Mouse (Mus musculus): ENCODE data around the gene Ank2.

Gene Ank2

DNA sequence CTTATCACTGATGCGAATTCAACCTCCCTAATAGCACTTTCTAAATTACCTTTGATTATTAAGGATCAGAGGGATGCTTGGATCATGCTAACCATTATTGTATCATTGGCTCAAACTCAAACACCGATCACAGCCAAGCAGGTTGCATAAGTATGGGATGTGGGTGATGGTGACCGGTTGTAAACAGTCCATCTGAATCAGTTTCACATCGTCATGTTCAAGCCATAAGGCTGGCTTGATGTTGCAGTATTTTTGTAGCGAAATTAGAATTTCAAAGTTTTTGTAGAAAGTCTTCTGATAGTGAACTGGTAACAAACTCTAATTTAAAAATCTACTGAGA lies 310.4 kb downstream of the Ank2 start:
- in situ Hi-C loops (cut with MseI, MboI), result no loop called here

GRCm38 (mm10) chr3:127188086-127188788 lies 310.9 kb downstream of the Ank2 start:
- in situ Hi-C loops (cut with MseI, MboI), result no loop called here

DNA sequence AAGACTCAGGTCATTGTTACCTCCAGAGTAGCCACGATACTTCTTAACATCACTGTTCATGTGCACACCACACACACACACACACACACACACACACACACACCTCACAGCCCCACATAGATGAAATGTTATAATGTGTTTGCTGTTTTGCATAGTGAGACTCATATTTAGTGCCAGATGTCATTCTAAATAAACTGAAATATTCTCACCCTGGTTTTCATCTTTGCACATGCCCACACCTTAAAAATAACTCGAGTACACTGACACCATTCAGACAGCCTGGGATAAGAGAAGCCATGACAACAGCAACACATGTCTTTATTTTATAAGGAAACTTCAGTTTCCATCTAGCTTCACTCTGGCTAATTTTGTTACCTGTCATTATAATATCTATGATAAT lies 312.1 kb downstream of the Ank2 start:
- in situ Hi-C loops (cut with MseI, MboI), result no loop called here

GRCm38 (mm10) chr3:127186239-127186638 lies 312.9 kb downstream of the Ank2 start:
- in situ Hi-C loops (cut with MseI, MboI), result no loop called here

- in situ Hi-C loops (cut with MseI, MboI), result no loop called here
Observed at GRCm38 (mm10) chr3:127183998-127184753, 315.0 kb downstream of the Ank2 start.

DNA sequence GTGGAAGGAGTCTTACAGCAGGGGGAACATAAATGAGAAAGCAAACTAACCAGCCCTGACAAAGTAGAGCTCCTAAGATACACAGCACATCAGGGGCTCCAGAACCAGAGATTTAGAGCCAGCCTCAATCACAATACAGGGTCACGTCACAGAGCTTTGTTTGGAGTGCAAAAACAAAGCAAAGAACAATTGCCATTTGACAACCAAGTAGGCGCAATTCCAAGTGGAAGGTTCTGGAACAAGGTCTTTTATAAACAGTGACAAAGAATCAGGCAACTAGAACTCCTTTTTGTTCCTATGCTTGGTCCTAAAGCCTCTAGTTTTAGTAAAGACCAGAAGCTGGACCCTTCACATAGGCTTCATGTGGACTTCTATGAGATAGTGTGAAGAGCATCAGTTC lies 326.5 kb downstream of the Ank2 start:
- in situ Hi-C loops (cut with MseI, MboI), result no loop called here

DNA sequence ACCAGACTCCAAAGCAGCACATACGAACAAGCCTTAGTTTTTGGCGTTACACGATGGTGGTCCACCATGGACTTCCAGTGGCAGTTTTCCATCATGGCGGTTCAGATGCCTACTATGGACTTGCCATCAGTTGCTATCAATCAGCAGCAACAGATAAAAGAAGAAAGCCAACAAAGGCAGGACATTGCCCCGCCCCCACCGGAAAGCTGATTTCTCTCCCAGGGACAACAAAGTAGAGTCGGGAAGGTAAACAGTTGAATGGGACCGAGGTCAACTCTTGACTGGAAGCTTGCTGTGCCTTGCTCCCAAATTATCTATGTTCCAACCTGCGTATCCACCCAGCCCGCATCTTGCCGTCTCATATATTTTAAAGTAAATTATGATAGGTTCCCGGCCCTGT lies 328.9 kb downstream of the Ank2 start:
- in situ Hi-C loops (cut with MseI, MboI), result no loop called here

- in situ Hi-C loops (cut with MseI, MboI), result no loop called here
Observed at GRCm38 (mm10) chr3:127169114-127169513, 330.0 kb downstream of the Ank2 start.

- in situ Hi-C loops (cut with MseI, MboI), result no loop called here
Observed at GRCm38 (mm10) chr3:127163749-127164148, 335.4 kb downstream of the Ank2 start.

DNA sequence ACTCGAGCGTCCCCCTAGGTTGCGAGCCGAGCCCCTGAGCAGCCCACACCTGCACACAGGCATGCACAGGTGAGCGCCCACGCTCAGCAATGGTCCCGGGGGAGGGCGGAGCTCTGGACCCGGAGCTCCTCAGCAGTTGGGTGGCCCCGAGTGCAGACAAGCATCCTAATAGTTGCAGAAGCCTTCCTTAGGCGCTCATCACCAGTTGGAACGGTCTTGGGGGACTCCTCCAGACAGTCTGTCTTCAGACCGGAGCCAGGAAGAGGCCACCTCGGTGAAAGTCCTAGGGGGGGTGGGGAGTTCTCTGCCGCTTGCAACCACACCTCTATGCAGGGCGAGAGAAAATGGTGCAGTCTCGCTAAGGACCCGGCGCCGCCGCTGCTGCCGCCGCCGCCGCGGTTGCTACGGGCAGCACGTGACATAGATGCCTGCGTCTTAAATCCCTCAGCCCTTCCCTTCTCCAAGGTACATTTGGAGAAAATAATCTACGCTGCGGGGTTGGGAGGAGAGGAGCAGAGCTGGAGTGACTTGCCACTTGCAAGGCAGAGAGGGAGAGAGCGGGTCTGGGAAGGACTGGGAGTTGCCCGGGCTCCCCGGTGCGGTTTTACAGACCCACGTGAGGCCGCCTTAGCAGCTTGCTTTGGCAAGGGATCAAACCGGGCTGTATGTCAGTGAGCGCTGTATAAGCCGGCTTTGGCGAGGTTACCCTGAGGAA lies 337.0 kb downstream of the Ank2 start:
- in situ Hi-C loops (cut with MseI, MboI), result no loop called here

GRCm38 (mm10) chr3:127161085-127161837 lies 337.9 kb downstream of the Ank2 start:
- in situ Hi-C loops (cut with MseI, MboI), result no loop called here

DNA sequence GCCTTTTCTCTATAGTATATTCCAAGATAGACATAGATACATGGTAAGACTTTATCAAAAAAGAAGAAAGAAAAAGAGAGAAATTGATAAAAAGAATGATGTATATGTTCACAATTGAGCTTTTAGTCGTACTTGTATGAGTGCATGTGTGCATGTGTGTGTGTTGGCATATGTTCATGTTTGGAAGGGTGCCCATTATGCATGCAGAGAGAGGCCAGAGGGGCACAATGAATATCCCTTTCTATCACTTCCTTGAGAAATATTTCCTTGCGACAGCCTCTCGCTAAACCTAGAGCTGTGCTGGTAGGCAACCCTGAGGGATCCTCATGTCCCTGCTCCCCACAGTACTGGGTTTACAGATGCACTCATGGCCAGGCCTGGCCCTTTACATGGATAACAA lies 341.4 kb downstream of the Ank2 start:
- in situ Hi-C loops (cut with MseI, MboI), result no loop called here

- in situ Hi-C loops (cut with MseI, MboI), result no loop called here
Observed at GRCm38 (mm10) chr3:127156080-127156479, 343.1 kb downstream of the Ank2 start.

GRCm38 (mm10) chr3:127153861-127154260 lies 345.3 kb downstream of the Ank2 start:
- in situ Hi-C loops (cut with MseI, MboI), result no loop called here

DNA sequence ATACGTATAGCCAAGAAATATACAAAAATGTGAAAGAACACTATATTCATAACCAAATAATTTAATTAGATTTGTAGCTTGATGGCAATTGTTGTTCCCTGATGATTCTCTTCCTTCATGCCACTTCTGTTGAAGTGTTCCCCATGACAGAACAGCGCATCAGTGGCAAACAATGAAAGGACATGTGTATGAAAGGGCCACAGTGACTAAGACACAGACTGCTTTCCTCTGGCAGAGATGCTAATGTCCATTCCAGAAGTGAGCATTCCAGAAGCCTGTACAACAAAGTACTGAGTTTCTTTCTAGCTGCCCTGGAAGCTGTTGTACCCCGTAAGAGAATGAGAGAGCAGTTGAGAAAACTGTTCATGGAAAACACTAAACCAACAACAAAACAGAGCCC lies 345.7 kb downstream of the Ank2 start:
- in situ Hi-C loops (cut with MseI, MboI), result no loop called here

DNA sequence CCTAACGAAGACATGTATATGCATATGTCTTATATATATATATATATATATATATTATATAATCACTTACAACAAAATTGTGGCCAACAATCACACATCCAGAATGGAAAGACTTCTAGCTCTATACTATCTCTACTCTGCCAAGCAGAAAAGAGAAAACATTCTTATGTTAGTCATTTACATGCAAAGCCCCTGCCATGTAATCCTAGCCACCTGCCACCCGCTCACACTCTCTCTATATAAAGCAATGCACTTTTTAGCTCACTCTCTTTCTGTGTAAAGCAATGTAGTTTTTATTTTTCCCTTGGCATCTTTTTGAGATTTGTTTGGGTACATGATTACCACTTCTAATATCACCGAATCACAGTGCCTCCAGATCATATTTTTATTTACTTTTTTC lies 350.5 kb downstream of the Ank2 start:
- in situ Hi-C loops (cut with MseI, MboI), result no loop called here

DNA sequence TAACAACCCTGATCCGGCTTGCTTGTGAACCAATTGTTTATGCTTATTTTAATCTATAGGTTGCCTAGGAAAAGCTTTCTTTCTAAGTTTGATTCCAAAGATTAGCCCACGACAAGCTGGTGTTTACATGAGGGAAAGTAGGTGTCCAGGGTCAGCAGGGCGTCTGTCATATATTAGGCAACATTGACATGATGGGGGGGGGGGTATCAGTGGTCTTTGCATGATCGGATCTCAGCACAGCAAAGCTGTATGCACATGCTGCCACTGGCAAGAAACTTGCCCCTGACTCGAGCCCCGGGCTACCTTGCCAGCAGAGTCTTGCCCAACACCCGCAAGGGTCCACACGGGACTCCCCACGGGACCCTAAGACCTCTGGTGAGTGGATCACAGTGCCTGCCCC lies 358.6 kb downstream of the Ank2 start:
- in situ Hi-C loops (cut with MseI, MboI), result no loop called here

DNA sequence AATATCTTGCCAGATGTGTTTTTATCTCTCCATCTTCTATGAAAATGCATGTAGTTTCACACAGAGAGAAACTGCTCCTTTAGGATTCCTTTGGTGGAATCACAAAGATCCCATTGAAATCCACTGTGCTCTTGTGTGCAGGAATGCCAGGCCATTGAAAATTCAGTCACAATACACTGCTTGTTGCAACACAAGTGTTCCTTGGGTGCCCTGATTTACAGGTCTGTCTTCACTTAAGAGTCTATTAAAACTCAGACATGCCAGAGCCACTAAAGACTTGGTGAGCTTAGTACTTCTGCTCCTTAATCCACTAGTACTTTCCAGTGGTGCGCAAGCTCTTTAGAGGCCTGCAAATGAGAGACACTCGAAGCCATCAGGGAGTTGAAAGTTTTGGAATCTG lies 359.5 kb downstream of the Ank2 start:
- in situ Hi-C loops (cut with MseI, MboI), result no loop called here

DNA sequence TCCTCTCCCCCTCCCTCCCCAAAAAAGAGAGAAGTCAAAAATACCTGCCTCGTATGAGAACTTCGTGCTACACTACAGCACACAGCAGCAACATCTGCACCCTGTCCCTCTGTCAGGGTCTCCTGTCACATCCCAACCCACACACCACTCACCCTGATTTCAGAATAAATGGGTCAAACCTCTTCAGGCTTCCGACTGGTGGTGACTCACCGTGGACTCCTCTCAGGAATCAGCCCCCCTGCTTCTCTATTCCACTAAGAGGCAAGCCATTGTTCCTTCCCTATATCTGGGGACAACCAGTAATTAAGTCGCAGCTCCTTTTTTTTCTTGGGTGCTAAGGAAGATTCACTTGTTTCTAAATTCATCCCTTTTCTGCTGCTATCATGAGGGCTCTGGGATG lies 361.6 kb downstream of the Ank2 start:
- in situ Hi-C loops (cut with MseI, MboI), result no loop called here

DNA sequence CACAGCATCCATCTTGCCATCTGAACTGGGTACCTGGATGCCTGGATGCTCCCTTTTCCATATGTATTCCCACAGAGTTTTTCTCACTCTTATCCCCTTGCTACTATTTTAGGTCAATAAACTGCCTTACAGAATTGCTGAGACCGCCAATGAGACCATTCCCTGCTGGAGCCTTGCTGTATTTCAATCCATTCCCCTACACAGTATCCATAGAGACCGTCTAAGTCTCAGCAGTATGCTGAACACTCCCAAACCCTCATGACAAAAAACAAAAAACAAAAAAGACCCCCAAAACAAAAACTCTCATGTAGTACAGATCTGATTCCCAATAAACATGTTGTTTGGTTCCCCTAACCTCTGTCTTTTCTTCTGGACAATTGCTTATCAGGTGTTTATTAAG lies 365.1 kb downstream of the Ank2 start:
- in situ Hi-C loops (cut with MseI, MboI), result no loop called here

- in situ Hi-C loops (cut with MseI, MboI), result no loop called here
Observed at GRCm38 (mm10) chr3:127131048-127131447, 368.1 kb downstream of the Ank2 start.

GRCm38 (mm10) chr3:127130167-127130770 lies 368.9 kb downstream of the Ank2 start:
- in situ Hi-C loops (cut with MseI, MboI), result no loop called here
